Mouse (Mus musculus): ENCODE data around the gene Etv6. TPM values are rescaled to one million over a fixed set of nuclear protein-coding genes. Genes with fewer than 3 reads are reported as not detected.

Etv6 gene
- polyA plus RNA-seq, 1 experiment = 25.8 TPM

DNA sequence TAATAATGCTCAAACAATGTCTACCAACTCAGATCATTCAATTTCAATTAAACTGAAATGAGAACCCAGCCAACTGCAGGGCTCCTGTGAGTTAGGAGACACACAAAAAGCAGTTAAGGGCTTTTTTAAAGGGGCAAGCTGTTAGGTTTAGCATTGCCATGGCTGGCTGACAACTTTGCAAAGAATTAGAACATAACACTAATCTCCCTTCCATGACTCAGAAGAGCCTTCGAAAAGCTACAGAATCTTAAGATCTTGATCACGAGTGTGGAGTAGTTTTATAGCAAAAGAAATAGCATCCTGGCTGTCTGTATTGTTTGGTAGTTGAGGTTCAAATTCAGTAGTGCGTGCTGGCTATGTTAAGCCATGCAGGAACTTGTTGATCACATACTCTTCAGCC, 182.9 kb downstream of the Etv6 start:
- Histone ChIP-seq H3K27ac (ENCODE audit: insufficient read depth, low read length) (peak overlapping the region; percentile 38; the same call in 1 of the 2 replicates), H3K4me3 (ENCODE audit: insufficient read depth, low read length) (no peak overlapping the region), H3K4me1 (ENCODE audit: control insufficient read depth, insufficient read depth, low read length) (peaks cover 7% of the 10 kb centered on the region)
- TF ChIP-seq POLR2A (IDR thresholded peaks at IDR 0.05; ENCODE audit: low read depth, low read length) (no peak), CTCF (IDR thresholded peaks at IDR 0.05; ENCODE audit: borderline replicate concordance, insufficient read depth, low read length) (no peak)

DNA sequence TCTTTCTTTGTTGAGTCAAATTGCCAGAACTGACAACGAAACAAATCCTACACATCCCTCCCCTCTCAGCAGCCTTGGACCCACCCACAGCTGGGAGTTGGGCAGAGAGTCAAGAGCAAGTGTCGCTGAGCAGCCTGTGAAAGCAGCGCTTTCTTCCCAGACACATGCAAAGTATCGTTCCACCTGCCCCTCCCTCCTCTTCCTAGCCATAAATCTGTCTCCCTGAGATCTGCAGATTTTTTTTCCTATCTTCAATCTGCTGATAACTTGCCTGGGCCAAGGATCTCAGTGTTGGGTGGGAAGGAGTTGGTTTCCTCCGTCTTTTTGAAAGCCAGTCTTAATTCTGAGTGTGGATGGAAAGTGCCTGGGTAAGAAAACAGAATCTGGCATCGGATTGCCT, 183.9 kb downstream of the Etv6 start:
- H3K4me3 ChIP-seq (ENCODE audit: insufficient read depth, low read length) = no peak overlapping the region
- no peak overlapping the region for H3K27ac ChIP-seq (ENCODE audit: insufficient read depth, low read length)
- H3K4me1 ChIP-seq (ENCODE audit: control insufficient read depth, insufficient read depth, low read length) = peaks cover 7% of the 10 kb centered on the region
- no peak for TF ChIP-seq CTCF (IDR thresholded peaks at IDR 0.05; ENCODE audit: borderline replicate concordance, insufficient read depth, low read length)
- TF ChIP-seq POLR2A (IDR thresholded peaks at IDR 0.05; ENCODE audit: low read depth, low read length) = no peak

DNA sequence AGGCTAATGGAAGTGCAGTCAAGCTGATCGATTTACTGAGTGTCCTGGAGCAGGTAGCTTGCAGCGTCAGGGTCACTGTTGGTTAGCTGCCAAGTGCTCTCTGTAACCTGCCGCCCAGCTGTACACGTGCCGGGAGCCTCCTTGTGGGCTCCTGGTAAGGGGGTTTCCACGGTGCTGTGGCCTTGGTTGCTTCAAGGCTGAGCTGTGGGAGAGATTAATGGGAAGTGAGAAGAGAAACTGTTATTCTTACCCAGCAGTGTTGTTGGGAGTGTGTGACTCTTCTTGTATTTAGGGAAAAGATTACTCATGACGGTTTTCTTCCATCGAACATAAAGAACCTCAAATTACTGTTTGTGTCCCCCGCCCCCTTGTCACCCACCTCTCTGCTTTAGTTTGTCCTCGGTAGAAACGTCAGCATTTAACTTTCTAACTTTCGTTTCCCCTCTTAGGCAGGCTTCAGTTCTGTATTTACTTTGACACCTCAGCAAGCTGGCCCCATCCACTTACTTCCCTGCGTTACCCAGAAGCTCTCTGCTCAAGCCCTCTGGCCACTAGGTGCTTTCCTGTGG, 184.8 kb downstream of the Etv6 start:
- Histone ChIP-seq H3K4me1 (ENCODE audit: control insufficient read depth, insufficient read depth, low read length) (peaks cover 7% of the 10 kb centered on the region), H3K4me3 (ENCODE audit: insufficient read depth, low read length) (no peak overlapping the region), H3K27ac (ENCODE audit: insufficient read depth, low read length) (no peak overlapping the region)
- no peak for TF ChIP-seq CTCF (IDR thresholded peaks at IDR 0.05; ENCODE audit: borderline replicate concordance, insufficient read depth, low read length)
- TF ChIP-seq POLR2A (IDR thresholded peaks at IDR 0.05; ENCODE audit: low read depth, low read length) = no peak

DNA sequence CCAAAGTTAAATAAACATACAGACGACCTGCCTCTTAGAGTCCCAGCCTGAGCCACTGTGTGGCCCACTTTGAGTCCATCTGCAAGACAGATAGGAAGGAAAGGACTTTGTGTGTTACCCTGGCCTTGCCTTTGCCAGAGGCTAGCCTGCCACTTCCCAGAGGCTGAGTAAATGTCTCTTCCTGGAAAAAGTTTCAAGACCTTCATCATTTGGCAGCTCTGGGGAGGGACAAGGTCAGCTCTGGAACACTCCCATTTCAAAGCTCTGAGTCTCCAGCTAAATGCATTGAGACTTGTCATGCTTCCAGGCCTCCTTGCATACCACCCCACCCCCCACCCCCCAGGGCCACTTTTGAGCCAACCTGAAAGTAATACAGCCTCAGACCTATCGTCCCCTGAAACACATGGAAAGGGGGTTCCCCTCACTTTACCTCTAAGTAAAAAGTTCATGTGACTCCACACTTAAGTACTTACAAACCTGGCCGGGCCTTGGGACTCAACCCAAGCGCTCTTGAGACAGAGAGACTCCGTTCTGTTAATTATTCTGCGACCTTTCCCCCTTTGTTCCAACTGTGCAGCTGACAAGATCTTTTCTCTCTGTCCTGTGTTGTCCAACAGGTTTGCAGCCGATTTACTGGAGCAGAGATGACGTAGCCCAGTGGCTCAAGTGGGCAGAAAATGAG, 186.9 kb downstream of the Etv6 start:
- TF ChIP-seq CTCF (IDR thresholded peaks at IDR 0.05; ENCODE audit: borderline replicate concordance, insufficient read depth, low read length) (no peak), POLR2A (IDR thresholded peaks at IDR 0.05; ENCODE audit: low read depth, low read length) (no peak)
- Histone ChIP-seq H3K4me1 (ENCODE audit: control insufficient read depth, insufficient read depth, low read length) (peaks cover 7% of the 10 kb centered on the region), H3K4me3 (ENCODE audit: insufficient read depth, low read length) (no peak overlapping the region), H3K27ac (ENCODE audit: insufficient read depth, low read length) (no peak overlapping the region)

DNA sequence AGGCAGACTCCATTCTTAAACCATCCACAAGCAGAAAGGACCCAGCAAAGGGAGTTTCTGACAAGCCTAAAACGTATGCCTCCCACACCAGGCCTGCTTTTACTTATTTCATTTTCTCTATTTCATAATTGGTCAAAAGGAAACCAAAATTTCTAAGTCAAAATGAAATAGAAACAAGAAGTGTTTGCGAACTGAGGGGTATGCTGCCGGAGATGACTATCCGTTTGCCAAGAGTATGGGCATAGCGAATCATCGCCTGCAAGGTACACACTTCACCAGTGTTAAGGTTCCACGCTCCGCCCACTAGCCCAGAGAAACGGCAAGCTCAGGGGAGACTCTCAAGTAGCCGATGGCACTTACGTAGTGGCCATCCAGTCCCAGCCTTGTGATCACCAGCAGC, 190.1 kb downstream of the Etv6 start:
- H3K4me1 ChIP-seq (ENCODE audit: control insufficient read depth, insufficient read depth, low read length) = peaks cover 3% of the 10 kb centered on the region; the same call in 1 of the 2 replicates
- no peak overlapping the region for H3K4me3 ChIP-seq (ENCODE audit: insufficient read depth, low read length)
- H3K27ac ChIP-seq (ENCODE audit: insufficient read depth, low read length) = no peak overlapping the region
- TF ChIP-seq POLR2A (IDR thresholded peaks at IDR 0.05; ENCODE audit: low read depth, low read length) (no peak), CTCF (IDR thresholded peaks at IDR 0.05; ENCODE audit: borderline replicate concordance, insufficient read depth, low read length) (no peak)

DNA sequence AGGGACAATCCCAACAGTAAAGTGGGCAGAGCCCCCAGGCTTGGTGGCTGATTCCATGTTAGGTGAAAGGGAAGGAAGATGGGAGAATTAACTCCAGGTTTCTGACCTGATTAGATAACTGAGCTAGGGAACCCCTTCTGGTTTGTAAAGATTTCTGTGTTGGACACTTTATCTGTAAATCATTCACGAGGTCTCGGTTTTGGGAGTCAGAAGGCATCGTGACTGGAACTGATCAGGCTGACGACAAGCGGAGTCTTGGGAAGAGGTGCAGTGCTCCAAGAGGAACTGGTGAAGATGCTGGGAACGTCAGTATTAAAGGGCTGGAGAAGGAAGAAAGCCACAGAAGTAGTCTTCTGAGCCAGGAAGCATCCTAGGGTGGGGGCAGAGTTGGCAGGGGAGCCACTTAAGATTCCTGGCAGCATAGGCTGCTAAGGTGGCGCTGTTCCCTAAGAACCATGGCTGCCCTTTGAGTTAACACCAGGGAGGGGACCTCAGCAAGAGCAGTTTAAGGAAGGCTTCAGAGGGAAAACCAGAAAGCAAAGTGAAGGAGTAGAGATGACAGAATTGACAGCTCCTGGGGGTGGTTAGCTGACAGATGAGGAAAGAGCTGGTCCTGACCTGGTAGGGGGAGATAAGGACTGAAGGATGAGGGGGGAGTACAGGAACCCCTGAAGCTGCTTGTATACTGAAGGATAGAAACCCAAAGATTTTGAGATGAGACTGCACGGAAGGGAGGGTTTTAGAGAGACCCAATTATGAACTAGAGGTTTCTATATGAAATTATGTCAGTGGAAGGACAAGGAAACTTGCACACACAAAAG, 191.1 kb downstream of the Etv6 start:
- Histone ChIP-seq H3K4me3 (ENCODE audit: insufficient read depth, low read length) (no peak overlapping the region), H3K27ac (ENCODE audit: insufficient read depth, low read length) (no peak overlapping the region), H3K4me1 (ENCODE audit: control insufficient read depth, insufficient read depth, low read length) (peaks cover 3% of the 10 kb centered on the region; the same call in 1 of the 2 replicates)
- TF ChIP-seq POLR2A (IDR thresholded peaks at IDR 0.05; ENCODE audit: low read depth, low read length) (no peak), CTCF (IDR thresholded peaks at IDR 0.05; ENCODE audit: borderline replicate concordance, insufficient read depth, low read length) (no peak)

DNA sequence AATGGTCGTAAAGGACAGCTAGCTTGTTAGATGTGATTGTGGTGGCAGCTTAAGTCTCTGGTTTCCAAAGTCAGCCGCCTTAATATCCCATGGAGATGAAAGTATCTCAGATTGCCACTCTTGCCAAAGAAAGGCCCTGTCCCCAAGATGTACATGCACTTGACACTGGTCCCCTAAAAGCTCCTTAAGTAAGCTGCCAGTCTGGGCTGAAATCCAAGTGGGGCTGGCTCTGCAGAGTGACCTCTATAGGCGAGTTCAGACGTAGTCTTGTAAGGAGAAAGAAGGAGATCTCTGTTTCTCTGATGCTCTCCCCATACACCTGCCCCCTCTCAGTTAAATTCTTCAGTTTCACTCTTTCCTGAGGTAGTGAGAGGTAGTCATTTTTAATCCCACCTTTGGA, 200.8 kb downstream of the Etv6 start:
- TF ChIP-seq POLR2A (IDR thresholded peaks at IDR 0.05; ENCODE audit: low read depth, low read length) = no peak
- no peak for TF ChIP-seq CTCF (IDR thresholded peaks at IDR 0.05; ENCODE audit: borderline replicate concordance, insufficient read depth, low read length)

DNA sequence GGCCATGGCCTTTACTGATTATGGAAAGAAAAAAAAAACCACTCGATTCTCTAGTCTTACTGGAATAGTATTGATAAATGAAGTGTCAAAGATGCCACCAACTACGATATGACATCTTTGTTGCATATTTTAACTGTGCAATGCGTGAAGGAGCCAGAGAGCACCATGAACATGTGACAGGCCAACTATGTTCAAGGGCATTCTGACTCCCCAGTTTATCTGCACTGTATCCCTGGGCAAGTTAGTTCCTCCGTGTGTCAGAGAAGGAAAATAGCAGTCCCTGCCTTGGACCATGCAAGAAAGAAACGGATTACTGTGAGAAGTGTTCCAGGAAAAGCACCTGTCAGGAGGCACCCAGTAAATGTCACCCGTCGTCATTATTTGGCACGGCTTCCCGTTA, 203.0 kb downstream of the Etv6 start:
- Histone ChIP-seq H3K27ac (ENCODE audit: insufficient read depth, low read length) (no peak overlapping the region), H3K4me3 (ENCODE audit: insufficient read depth, low read length) (no peak overlapping the region), H3K4me1 (ENCODE audit: control insufficient read depth, insufficient read depth, low read length) (no peaks in the 10 kb centered on the region)
- TF ChIP-seq CTCF (IDR thresholded peaks at IDR 0.05; ENCODE audit: borderline replicate concordance, insufficient read depth, low read length) = no peak
- TF ChIP-seq POLR2A (IDR thresholded peaks at IDR 0.05; ENCODE audit: low read depth, low read length) = no peak

More for the DNA sequence above, 200.8 kb downstream of the Etv6 start:
- Histone ChIP-seq H3K4me1 (ENCODE audit: control insufficient read depth, insufficient read depth, low read length) (no peaks in the 10 kb centered on the region), H3K4me3 (ENCODE audit: insufficient read depth, low read length) (no peak overlapping the region), H3K27ac (ENCODE audit: insufficient read depth, low read length) (no peak overlapping the region)

DNA sequence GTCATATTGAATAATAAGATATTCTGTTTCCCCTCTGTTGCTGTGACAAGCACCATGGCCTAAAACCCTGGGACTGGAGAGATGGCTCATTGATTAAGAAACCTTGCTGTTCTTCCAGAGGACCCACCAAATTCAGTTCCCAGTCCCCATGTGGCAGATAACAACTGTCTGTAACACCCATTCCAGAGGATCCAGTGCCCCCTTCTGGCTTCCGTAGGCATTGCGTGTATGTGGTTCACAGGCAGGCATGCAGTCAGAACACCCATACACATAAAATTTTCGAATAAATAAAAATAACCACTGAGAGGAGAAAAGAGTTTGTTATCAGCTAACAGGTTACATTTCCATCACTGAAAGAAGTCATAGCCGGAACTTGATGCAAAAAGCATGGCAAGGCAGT, 205.5 kb downstream of the Etv6 start:
- no peaks in the 10 kb centered on the region for H3K4me1 ChIP-seq (ENCODE audit: control insufficient read depth, insufficient read depth, low read length)
- no peak overlapping the region for H3K4me3 ChIP-seq (ENCODE audit: insufficient read depth, low read length)
- no peak overlapping the region for H3K27ac ChIP-seq (ENCODE audit: insufficient read depth, low read length)
- TF ChIP-seq CTCF (IDR thresholded peaks at IDR 0.05; ENCODE audit: borderline replicate concordance, insufficient read depth, low read length) (no peak), POLR2A (IDR thresholded peaks at IDR 0.05; ENCODE audit: low read depth, low read length) (no peak)

DNA sequence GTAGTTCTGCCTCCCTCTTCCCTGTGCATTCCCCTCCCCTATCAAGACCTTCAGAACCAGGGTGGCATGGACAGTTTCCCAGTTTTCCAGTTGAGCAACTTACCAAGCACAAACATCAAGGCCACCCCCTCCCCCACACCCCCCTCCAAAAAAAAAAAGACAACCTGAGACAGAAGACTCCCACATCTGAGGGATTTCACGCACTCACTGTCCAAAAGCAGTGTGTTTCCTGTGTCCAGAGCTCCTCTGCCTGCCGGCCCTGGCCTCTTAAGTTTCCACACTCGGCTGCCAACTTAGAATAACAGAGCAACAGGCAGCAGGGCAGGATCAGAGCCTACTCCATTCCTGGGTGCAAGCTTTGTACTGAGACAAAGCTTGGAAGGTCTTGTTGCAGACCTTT, 207.6 kb downstream of the Etv6 start:
- TF ChIP-seq POLR2A (IDR thresholded peaks at IDR 0.05; ENCODE audit: low read depth, low read length) (no peak), CTCF (IDR thresholded peaks at IDR 0.05; ENCODE audit: borderline replicate concordance, insufficient read depth, low read length) (no peak)
- H3K27ac ChIP-seq (ENCODE audit: insufficient read depth, low read length) = no peak overlapping the region
- H3K4me3 ChIP-seq (ENCODE audit: insufficient read depth, low read length) = no peak overlapping the region
- H3K4me1 ChIP-seq (ENCODE audit: control insufficient read depth, insufficient read depth, low read length) = no peaks in the 10 kb centered on the region
